Mouse (Mus musculus) neural tube, embryonic 15.5 days (tissue): ENCODE measurements around the gene Ufc1. TPM values are rescaled to one million over a fixed set of nuclear protein-coding genes. Genes with fewer than 3 reads are reported as not detected.

ENCODE experiments used
- ATAC-seq: fragments of 200-750 bp; cut with Nextera tagmentation; 2 replicates; pipeline ENCODE4 v1.8.0; 2017; ENCODE audit warnings: mild to moderate bottlenecking, moderate TSS enrichment, moderate library complexity; ENCODE audit not compliant: low FRiP score
- H3K27ac ChIP-seq: fragments of 300-500 bp; sonication (generic); replicated peaks from 2 replicates; pipeline ENCODE4 v1.5.1; 2015; ENCODE audit warnings: mild to moderate bottlenecking, inconsistent platforms
- H3K27me3 ChIP-seq: fragments of 300-500 bp; sonication (generic); replicated peaks from 2 replicates; pipeline ENCODE4 v1.6.1; 2015; ENCODE audit warnings: inconsistent platforms
- H3K36me3 ChIP-seq: fragments of 300-500 bp; sonication (generic); 2 replicates; pipeline ENCODE4 v1.6.1; 2015; ENCODE audit warnings: inconsistent platforms
- H3K4me1 ChIP-seq: fragments of 300-500 bp; sonication (generic); 2 replicates; pipeline ENCODE4 v1.6.1; 2015; ENCODE audit warnings: inconsistent platforms
- H3K4me2 ChIP-seq: fragments of 300-500 bp; sonication (generic); 2 replicates; pipeline ENCODE4 v1.6.1; 2015; ENCODE audit warnings: inconsistent platforms, mild to moderate bottlenecking, moderate library complexity
- H3K4me3 ChIP-seq: fragments of 300-500 bp; sonication (generic); replicated peaks from 2 replicates; pipeline ENCODE4 v1.5.1; 2015; ENCODE audit warnings: mild to moderate bottlenecking, inconsistent platforms
- H3K9ac ChIP-seq: fragments of 300-500 bp; sonication (generic); replicated peaks from 2 replicates; pipeline ENCODE4 v1.6.1; 2015; ENCODE audit warnings: mild to moderate bottlenecking, inconsistent platforms
- H3K9me3 ChIP-seq: fragments of 300-500 bp; sonication (generic); replicated peaks from 2 replicates; pipeline ENCODE4 v1.6.1; 2016; ENCODE audit warnings: inconsistent platforms
- WGBS: fragments of 180-500 bp; shearing (Covaris S2); methylation state at CpG from one replicate; pipeline ENCODE4 v1.1.7; 2015; ENCODE audit warnings: mixed read lengths; 5-methylcytosine and 5-hydroxymethylcytosine counted together
- polyA plus RNA-seq: library from polyadenylated mRNA; unstranded; fragments of >200 nt; fragmentation: Nextera tagmentation; extraction: Ambion mirVana; gene quantifications from 2 replicates; pipeline ENCODE4 v1.2.1, GENCODE M21; 2015

Gene Ufc1
- polyA plus RNA-seq, 1 experiment from 2014 or later: 119 TPM

GRCm38 (mm10) chr1:171285096-171285892 is 9.5 kb downstream of the Ufc1 start:
- Histone ChIP-seq H3K4me3 (no peak overlapping the region), H3K4me1 (peaks cover 58% of the 10 kb centered on the region), H3K9ac (no peak overlapping the region), H3K27me3 (no peaks in the 10 kb centered on the region), H3K27ac (no peak overlapping the region), H3K9me3 (no peaks in the 10 kb centered on the region), H3K36me3 (peaks cover 49% of the 10 kb centered on the region), H3K4me2 (0 out of 2 replicates have a peak overlapping the region, but pooled peaks have one; percentile 2)
- ATAC-seq: no peak
- whole genome bisulfite sequencing: 90% methylated on average over 20 of the region's 20 CpGs

- no peak overlapping the region for H3K4me2 ChIP-seq
- no peak for ATAC-seq
- no peak overlapping the region for H3K4me3 ChIP-seq
- peaks cover 66% of the 10 kb centered on the region for H3K4me1 ChIP-seq
- H3K9ac ChIP-seq: no peak overlapping the region
- H3K27ac ChIP-seq: no peak overlapping the region
- whole genome bisulfite sequencing: 92% methylated on average over 15 of the region's 15 CpGs
- no peaks in the 10 kb centered on the region for H3K27me3 ChIP-seq
- peaks cover 43% of the 10 kb centered on the region for H3K36me3 ChIP-seq
- no peaks in the 10 kb centered on the region for H3K9me3 ChIP-seq
These were observed 10.3 kb downstream of the Ufc1 start for GRCm38 (mm10) chr1:171284491-171284890.

GRCm38 (mm10) chr1:171283188-171284160 is 11.3 kb downstream of the Ufc1 start:
- 93% methylated on average over 18 of the region's 18 CpGs for WGBS
- Histone ChIP-seq H3K4me2 (no peak overlapping the region), H3K27me3 (no peaks in the 10 kb centered on the region), H3K9ac (no peak overlapping the region), H3K27ac (no peak overlapping the region), H3K9me3 (no peaks in the 10 kb centered on the region), H3K4me1 (peaks cover 66% of the 10 kb centered on the region), H3K36me3 (peaks cover 36% of the 10 kb centered on the region), H3K4me3 (no peak overlapping the region)
- ATAC-seq: no peak

- H3K36me3 ChIP-seq: peaks cover 49% of the 10 kb centered on the region
- peak overlapping the region; percentile 83; the same call in 1 of the 2 replicates for H3K27ac ChIP-seq
- peaks cover 60% of the 10 kb centered on the region for H3K4me1 ChIP-seq
- H3K27me3 ChIP-seq: no peaks in the 10 kb centered on the region
- ATAC-seq: no peak
- no peak overlapping the region for H3K4me3 ChIP-seq
- H3K9me3 ChIP-seq: no peaks in the 10 kb centered on the region
- H3K9ac ChIP-seq: no peak overlapping the region
- peak overlapping the region; percentile 89 for H3K4me2 ChIP-seq
- WGBS: 82% methylated on average over 18 of the region's 18 CpGs
These were observed 12.6 kb downstream of the Ufc1 start for GRCm38 (mm10) chr1:171282086-171282805.

- WGBS: 1% methylated on average over 10 of the region's 10 CpGs
- peak overlapping the region; percentile 89 for H3K4me2 ChIP-seq
- H3K4me3 ChIP-seq: peak overlapping the region; percentile 76
- peak overlapping the region; percentile 46 for H3K9ac ChIP-seq
- no peaks in the 10 kb centered on the region for H3K27me3 ChIP-seq
- peak; percentile 34 for ATAC-seq
- H3K27ac ChIP-seq: peak overlapping the region; percentile 83
- no peaks in the 10 kb centered on the region for H3K9me3 ChIP-seq
- peaks cover 56% of the 10 kb centered on the region for H3K36me3 ChIP-seq
- peaks cover 53% of the 10 kb centered on the region for H3K4me1 ChIP-seq
These were observed 13.3 kb downstream of the Ufc1 start for GRCm38 (mm10) chr1:171281528-171281923.

- H3K9ac ChIP-seq: peak within 1 kb of the TSS; percentile 69
These were observed 13.8 kb downstream of the Ufc1 start, which contains the start of gene Ppox for GRCm38 (mm10) chr1:171280916-171281527. Ppox (minus strand) TSS chr1:171281186.

GRCm38 (mm10) chr1:171280250-171280915 is 14.4 kb downstream of the Ufc1 start:
- no peaks in the 10 kb centered on the region for H3K9me3 ChIP-seq
- peak overlapping the region; percentile 89 for H3K4me2 ChIP-seq
- peaks cover 60% of the 10 kb centered on the region for H3K36me3 ChIP-seq
- no peaks in the 10 kb centered on the region for H3K27me3 ChIP-seq
- peaks cover 42% of the 10 kb centered on the region for H3K4me1 ChIP-seq
- ATAC-seq: peak; percentile 19; the same call in 1 of the 2 replicates
- H3K27ac ChIP-seq: peak overlapping the region; percentile 58; the same call in 1 of the 2 replicates
- peak overlapping the region; percentile 69 for H3K9ac ChIP-seq
- 3% methylated on average over 25 of the region's 25 CpGs for WGBS
- H3K4me3 ChIP-seq: peak overlapping the region; percentile 76

More at GRCm38 (mm10) chr1:171280916-171281527, 13.8 kb downstream of the Ufc1 start, which contains the start of gene Ppox:
- ATAC-seq: peak; percentile 97
- H3K4me2 ChIP-seq: peak within 1 kb of the TSS; percentile 89
- peak within 1 kb of the TSS; percentile 83 for H3K27ac ChIP-seq
- peaks cover 60% of the 10 kb centered on the region for H3K36me3 ChIP-seq
- H3K4me3 ChIP-seq: peak within 1 kb of the TSS; percentile 76
- H3K4me1 ChIP-seq: peaks cover 48% of the 10 kb centered on the region
- H3K9me3 ChIP-seq: no peaks in the 10 kb centered on the region
- H3K27me3 ChIP-seq: no peaks in the 10 kb centered on the region
- WGBS: under 1% methylated on average over 26 of the region's 26 CpGs

- Histone ChIP-seq H3K9me3 (no peaks in the 10 kb centered on the region), H3K27me3 (no peaks in the 10 kb centered on the region), H3K9ac (peak overlapping the region; percentile 69), H3K4me3 (peak overlapping the region; percentile 76), H3K4me2 (peak overlapping the region; percentile 89), H3K27ac (no peak overlapping the region), H3K4me1 (peaks cover 35% of the 10 kb centered on the region), H3K36me3 (peaks cover 60% of the 10 kb centered on the region)
- no peak for ATAC-seq
- 62% methylated on average over 5 of the region's 5 CpGs for WGBS
These were observed 15.1 kb downstream of the Ufc1 start for GRCm38 (mm10) chr1:171279721-171280120.

- Histone ChIP-seq H3K36me3 (peaks cover 63% of the 10 kb centered on the region), H3K4me3 (no peak overlapping the region), H3K9ac (no peak overlapping the region)
These were observed 15.7 kb downstream of the Ufc1 start for GRCm38 (mm10) chr1:171279012-171279705.

GRCm38 (mm10) chr1:171278436-171278835 is 16.4 kb downstream of the Ufc1 start:
- Histone ChIP-seq H3K9me3 (no peaks in the 10 kb centered on the region), H3K4me3 (no peak overlapping the region), H3K27ac (no peak overlapping the region), H3K4me2 (no peak overlapping the region), H3K36me3 (peaks cover 65% of the 10 kb centered on the region), H3K9ac (no peak overlapping the region), H3K4me1 (peaks cover 28% of the 10 kb centered on the region), H3K27me3 (no peaks in the 10 kb centered on the region)
- WGBS: 93% methylated on average over 8 of the region's 8 CpGs
- no peak for ATAC-seq

More at GRCm38 (mm10) chr1:171279012-171279705, 15.7 kb downstream of the Ufc1 start:
- no peak overlapping the region; the same call in 1 of the 2 replicates for H3K4me2 ChIP-seq
- H3K9me3 ChIP-seq: no peaks in the 10 kb centered on the region
- H3K4me1 ChIP-seq: peaks cover 32% of the 10 kb centered on the region
- ATAC-seq: no peak
- no peaks in the 10 kb centered on the region for H3K27me3 ChIP-seq
- 91% methylated on average over 14 of the region's 14 CpGs for WGBS
- no peak overlapping the region for H3K27ac ChIP-seq
